Comparison of ENCODE assay signal across 29 mouse cellular contexts in the genomic region with DNA sequence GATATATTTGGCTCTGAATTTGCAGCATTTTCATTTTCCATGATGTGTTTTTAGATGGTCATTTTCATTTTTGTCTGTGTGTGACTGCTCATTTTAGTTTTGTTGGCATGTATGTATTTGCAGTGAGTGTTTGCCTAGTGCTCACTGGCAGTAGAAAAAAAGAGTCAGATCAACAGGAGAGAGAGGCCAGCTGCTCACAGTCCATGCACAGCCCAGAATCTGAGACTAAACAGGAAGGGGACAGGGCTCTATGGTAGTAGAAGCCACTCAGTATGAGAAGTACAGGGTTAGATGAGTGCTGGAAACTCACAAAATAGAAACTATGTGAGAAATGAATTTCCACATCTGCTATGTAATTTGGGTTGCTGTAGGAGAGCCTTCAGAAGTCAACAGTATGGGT. TPM values are rescaled to one million over a fixed set of nuclear protein-coding genes. Genes with fewer than 3 reads are reported as not detected.
"Had no signal": no experiment of that assay in that cellular context is flagged by ENCODE, and none has a peak within 500 bp of the region (broad histone marks: within the 10 kb centered on the region; RNA-seq: fewer than 3 reads in every experiment).

No protein-coding gene starts in this region.

- DNase-seq: forebrain, postnatal 0 days; gastrocnemius, postnatal 14 days; gastrocnemius, postnatal 36 days; heart, adult 11 months; heart, adult 2 months; heart, postnatal 14 days; heart, postnatal 36 days; kidney, adult 11 months; kidney, adult 2 months; kidney, adult 9 months; kidney, postnatal 14 days; kidney, postnatal 36 days; layer of hippocampus, adult 9-11 months; layer of hippocampus, postnatal 36 days; left cerebral cortex, postnatal 4 days had no signal

- H3K36me3 ChIP-seq: heart, embryonic 13.5 days; heart, embryonic 15.5 days; hindbrain, embryonic 13.5 days; hindbrain, embryonic 15.5 days; kidney, embryonic 15.5 days; limb, embryonic 13.5 days; limb, embryonic 15.5 days had no signal

- H3K4me2 ChIP-seq: heart, embryonic 11.5 days; heart, embryonic 13.5 days; heart, embryonic 15.5 days; hindbrain, embryonic 13.5 days; hindbrain, embryonic 15.5 days; kidney, embryonic 15.5 days; limb, embryonic 13.5 days; limb, embryonic 15.5 days had no signal

- H3K4me1 ChIP-seq: heart, embryonic 13.5 days; heart, embryonic 15.5 days; hindbrain, embryonic 13.5 days; hindbrain, embryonic 15.5 days; kidney, embryonic 15.5 days; limb, embryonic 13.5 days; limb, embryonic 15.5 days had no signal

- H3K4me3 ChIP-seq: heart, adult 2 months; heart, embryonic 13.5 days; heart, embryonic 15.5 days; hindbrain, embryonic 13.5 days; hindbrain, embryonic 15.5 days; kidney, embryonic 15.5 days; limb, embryonic 13.5 days; limb, embryonic 15.5 days had no signal

- H3K27ac ChIP-seq: heart, adult 2 months; heart, embryonic 13.5 days; heart, embryonic 15.5 days; hindbrain, embryonic 13.5 days; hindbrain, embryonic 15.5 days; hindbrain, postnatal 0 days; kidney, embryonic 15.5 days; kidney, postnatal 0 days; limb, embryonic 13.5 days; limb, embryonic 15.5 days had no signal

- H3K9ac ChIP-seq: forebrain, postnatal 0 days; heart, embryonic 13.5 days; heart, embryonic 15.5 days; hindbrain, embryonic 13.5 days; hindbrain, embryonic 15.5 days; kidney, embryonic 15.5 days; limb, embryonic 13.5 days; limb, embryonic 15.5 days had no signal

- H3K27me3 ChIP-seq: heart, embryonic 13.5 days; heart, embryonic 15.5 days; hindbrain, embryonic 13.5 days; hindbrain, embryonic 15.5 days; kidney, embryonic 15.5 days; limb, embryonic 13.5 days; limb, embryonic 15.5 days had no signal

- H3K9me3 ChIP-seq: heart, embryonic 13.5 days; heart, embryonic 15.5 days; hindbrain, embryonic 13.5 days; hindbrain, embryonic 15.5 days; kidney, embryonic 15.5 days; limb, embryonic 13.5 days; limb, embryonic 15.5 days had no signal

- ATAC-seq: forebrain, postnatal 0 days; hindbrain, postnatal 0 days; intestine, embryonic 16.5 days had no signal

RNA-seq across cellular contexts. Expression of a gene that starts 56.3 kb away (rescaled TPM):
- polyA plus RNA-seq: heart, adult 2 months; heart, embryonic 11.5 days; heart, embryonic 13.5 days; heart, embryonic 15.5 days; heart, postnatal 0 days; intestine, embryonic 14.5 days; intestine, embryonic 16.5 days; kidney, adult 2 months; kidney, embryonic 15.5 days; kidney, postnatal 0 days; limb, embryonic 11.5 days; limb, embryonic 13.5 days had no signal
